Mouse (Mus musculus) adipocyte (in vitro differentiated cells): Measurements from ENCODE around the gene Adgrv1.

Experiments used
- DNase-seq: peaks from one replicate; pipeline ENCODE4 v3.0.0-alpha.2; 2016; ENCODE audit warnings: low spot score

The Adgrv1 gene

DNA sequence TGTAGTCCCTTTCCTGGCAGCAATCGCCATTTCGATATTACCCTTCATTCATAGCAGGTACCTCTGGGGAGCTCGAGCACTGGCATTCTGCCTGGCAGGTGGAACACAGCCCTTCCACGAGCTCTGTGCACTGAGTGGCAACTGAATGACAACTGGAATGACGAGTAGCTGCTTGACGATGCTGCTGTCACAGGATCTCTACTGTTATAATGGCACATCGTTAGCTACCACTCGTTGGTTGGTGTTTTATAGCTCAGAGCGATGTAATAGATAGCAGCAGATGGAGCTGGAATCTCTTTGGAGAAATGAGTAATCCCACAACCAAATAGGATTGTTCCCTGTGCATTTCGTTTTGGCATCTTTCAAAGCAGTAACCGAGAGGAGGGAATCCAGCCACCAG lies 587.6 kb downstream of the Adgrv1 start:
- DNase-seq, result no peak
